Comparison of ENCODE assay signal across 10 mouse cellular contexts in genomic region chr17:34700671-34701071, GRCm38 (mm10). TPM values are rescaled to one million over a fixed set of nuclear protein-coding genes. Genes with fewer than 3 reads are reported as not detected.
DNase-seq lines count a peak whose midpoint lies in the region; ATAC-seq lines count a peak whose summit lies in the region.
"Had no signal": no experiment of that assay in that cellular context is flagged by ENCODE, and none has a peak within 500 bp of the region (broad histone marks: within the 10 kb centered on the region; RNA-seq: fewer than 3 reads in every experiment).

No protein-coding gene starts in this region.

- intact Hi-C loops in heart, postnatal 10 days (cut with DNase I) = no loop called here

- no peak for ATAC-seq in erythroid progenitor cell, adult 5-6 weeks (replicated peaks; ENCODE audit: low FRiP score, poor library complexity, severe bottlenecking)
- ATAC-seq: intestine, embryonic 15.5 days had no signal

- DNase-seq in heart, adult 18-20 months = peak; percentile 26 to 42
- no peak for DNase-seq in heart, postnatal 10 days
- peak; percentile 40 for DNase-seq in right cerebral cortex, adult 18-20 months
- no peak for DNase-seq in right cerebral cortex, postnatal 14 days
- DNase-seq in layer of hippocampus, postnatal 10 days (ENCODE audit: low spot score in 2 of 2) = peak; percentile 31 to 51
- no peak for DNase-seq in cerebellum, adult 9-10 months
- no peak for DNase-seq in lung, postnatal 25 days (ENCODE audit: low spot score)
- DNase-seq: lung, adult 18-20 months had no signal

RNA-seq across cellular contexts. Expression of gene Tnxb, which starts 30.3 kb away (rescaled TPM):
- 10 to 100 TPM; 22.9 to 26.5 TPM for total RNA-seq in heart, adult 18-20 months (2021)
- total RNA-seq in heart, postnatal 10 days (2021) = 10 to 100 TPM; 63.9 to 66.5 TPM
- 1 to 10 TPM; 4.1 to 4.7 TPM for total RNA-seq in layer of hippocampus, postnatal 10 days (2021)
- not detected in 2 replicates for total RNA-seq in erythroid progenitor cell, adult 5-6 weeks (2015; ENCODE audit: low replicate concordance)
- total RNA-seq in erythroid progenitor cell, adult 5-6 weeks (2017; ENCODE audit: low replicate concordance) = not detected in 2 replicates

RNA-seq across cellular contexts. Expression of gene C4b, which starts 43.0 kb away (rescaled TPM):
- 10 to 100 TPM; 14.4 to 25.5 TPM for total RNA-seq in heart, adult 18-20 months (2021)
- total RNA-seq in heart, postnatal 10 days (2021) = 10 to 100 TPM; 15.8 to 19.5 TPM
- total RNA-seq in layer of hippocampus, postnatal 10 days (2021) = 1 to 10 TPM; 8.7 to 9.6 TPM
- total RNA-seq in erythroid progenitor cell, adult 5-6 weeks (2015; ENCODE audit: low replicate concordance) = 0.36 TPM in 1 of 2 replicates, not detected in the other
- under 0.01 and 2.1 TPM in 2 replicates for total RNA-seq in erythroid progenitor cell, adult 5-6 weeks (2017; ENCODE audit: low replicate concordance)

RNA-seq across cellular contexts. Expression of gene Atf6b, which starts 53.7 kb away (rescaled TPM):
- total RNA-seq in heart, adult 18-20 months (2021) = 10 to 100 TPM; 15.5 to 17.2 TPM
- total RNA-seq in heart, postnatal 10 days (2021) = 10 to 100 TPM; 19.0 to 19.3 TPM
- total RNA-seq in layer of hippocampus, postnatal 10 days (2021) = 10 to 100 TPM; 75.8 to 78.6 TPM
- total RNA-seq in erythroid progenitor cell, adult 5-6 weeks (2015; ENCODE audit: low replicate concordance) = 5.4 and 8.3 TPM in 2 replicates
- 2.6 and 5.0 TPM in 2 replicates for total RNA-seq in erythroid progenitor cell, adult 5-6 weeks (2017; ENCODE audit: low replicate concordance)

RNA-seq across cellular contexts. Expression of gene Fkbpl, which starts 56.1 kb away (rescaled TPM):
- total RNA-seq in heart, adult 18-20 months (2021) = 1 to 10 TPM; 5.8 to 6.5 TPM
- 1 to 10 TPM; 8.5 to 9.9 TPM for total RNA-seq in heart, postnatal 10 days (2021)
- total RNA-seq in layer of hippocampus, postnatal 10 days (2021) = 10 to 100 TPM; 11.8 to 14.8 TPM
- 2.5 TPM in 1 of 2 replicates, not detected in the other for total RNA-seq in erythroid progenitor cell, adult 5-6 weeks (2015; ENCODE audit: low replicate concordance)
- 2.6 and 4.9 TPM in 2 replicates for total RNA-seq in erythroid progenitor cell, adult 5-6 weeks (2017; ENCODE audit: low replicate concordance)

Comparison
In these comparisons a context has a peak if more than half of its experiments do, and no peak if none do; other contexts are left out.
1. DNase-seq: peak in heart, adult 18-20 months (2 of 2), right cerebral cortex, adult 18-20 months (single experiment) and layer of hippocampus, postnatal 10 days (2 of 2); none in heart, postnatal 10 days (0 of 2), right cerebral cortex, postnatal 14 days (single experiment), cerebellum, adult 9-10 months (single experiment) and lung, postnatal 25 days (single experiment).
2. RNA of gene Tnxb, which starts 30.3 kb away (total RNA-seq): 63.9 to 66.5 TPM in heart, postnatal 10 days, 22.9 to 26.5 TPM in heart, adult 18-20 months and 4.1 to 4.7 TPM in layer of hippocampus, postnatal 10 days; not detected in erythroid progenitor cell, adult 5-6 weeks; every median in the first group is over 4 times any median in the second.